Mouse (Mus musculus) MEL (cell line): Measurements from ENCODE around the gene Mcu. TPM values are rescaled to one million over a fixed set of nuclear protein-coding genes. Genes with fewer than 3 reads are reported as not detected.

Experiments used
- DNase-seq: peaks from one replicate; pipeline ENCODE4 v3.0.0; 2011; ENCODE audit warnings: low read depth, low spot score
- H3K27ac ChIP-seq: 2 replicates; pipeline ENCODE4 v1.5.1; 2012; ENCODE audit warnings: low read depth, mild to moderate bottlenecking, control low read depth, low read length, moderate library complexity; ENCODE audit not compliant: control insufficient read depth
- H3K27me3 ChIP-seq, 2 experiments: fragments of 150-350 bp in 1 of 2; sonication (generic) in 1 of 2; 2 replicates each; pipeline ENCODE4 v1.6.1; 2012; ENCODE audit warnings: low read length in 2 of 2, mild to moderate bottlenecking in 2 of 2, improper control_type of control experiment in 1 of 2, moderate library complexity in 1 of 2; ENCODE audit not compliant: insufficient read depth in 2 of 2, control insufficient read depth in 1 of 2
- H3K36me3 ChIP-seq, 2 experiments: 2 replicates each; pipeline ENCODE4 v1.6.1; 2012 to 2014; ENCODE audit warnings: low read length in 2 of 2, improper control_type of control experiment in 1 of 2, inconsistent platforms in 1 of 2, mild to moderate bottlenecking in 1 of 2; ENCODE audit not compliant: insufficient read depth in 2 of 2, control insufficient read depth in 1 of 2
- H3K4me1 ChIP-seq, 2 experiments: fragments of 150-350 bp in 1 of 2; sonication (generic) in 1 of 2; 2 replicates each; pipeline ENCODE4 v1.6.1; 2012; ENCODE audit warnings: low read length in 2 of 2, improper control_type of control experiment in 1 of 2, mild to moderate bottlenecking in 1 of 2; ENCODE audit not compliant: insufficient read depth in 2 of 2, control insufficient read depth in 1 of 2
- H3K4me3 ChIP-seq, 2 experiments: fragments of 150-350 bp in 1 of 2; sonication (generic) in 1 of 2; 2 replicates each; pipeline ENCODE4 v1.5.1; 2012; ENCODE audit warnings: low read depth in 2 of 2, low read length in 2 of 2, mild to moderate bottlenecking in 2 of 2, moderate library complexity in 2 of 2, control low read depth in 1 of 2, improper control_type of control experiment in 1 of 2; ENCODE audit not compliant: control insufficient read depth in 1 of 2, insufficient read depth in 1 of 2
- H3K79me2 ChIP-seq: 2 replicates; pipeline ENCODE4 v1.6.1; 2012; ENCODE audit warnings: mild to moderate bottlenecking, low read length, moderate library complexity; ENCODE audit not compliant: control insufficient read depth, poor library complexity, insufficient read depth
- H3K9ac ChIP-seq: 2 replicates; pipeline ENCODE4 v1.6.1; 2012; ENCODE audit warnings: low read depth, mild to moderate bottlenecking, control low read depth, low read length, moderate library complexity; ENCODE audit not compliant: control insufficient read depth, poor library complexity, severe bottlenecking
- H3K9me3 ChIP-seq: fragments of 150-350 bp; sonication (generic); replicated peaks from 2 replicates; pipeline ENCODE4 v1.6.1; 2012; ENCODE audit warnings: mild to moderate bottlenecking, low read length, improper control_type of control experiment, moderate library complexity; ENCODE audit not compliant: insufficient read depth
- BHLHE40 ChIP-seq: IDR thresholded peaks from 2 replicates; pipeline ENCODE4 v1.6.1; 2012; ENCODE audit warnings: low read depth, mild to moderate bottlenecking, inconsistent platforms, low read length, improper control_type of control experiment, borderline replicate concordance
- CHD1 ChIP-seq: IDR thresholded peaks from 2 replicates; pipeline ENCODE4 v1.6.1; 2012; ENCODE audit warnings: low read depth, mild to moderate bottlenecking, inconsistent platforms, low read length, improper control_type of control experiment
- CHD2 ChIP-seq: IDR thresholded peaks from 2 replicates; pipeline ENCODE4 v1.6.1; 2011; ENCODE audit warnings: low read length, improper control_type of control experiment
- ELF1 ChIP-seq: IDR thresholded peaks from 2 replicates; pipeline ENCODE4 v1.6.1; 2014; ENCODE audit warnings: low read depth, mild to moderate bottlenecking, inconsistent platforms, low read length, improper control_type of control experiment, moderate library complexity
- EP300 ChIP-seq, 2 experiments: IDR thresholded peaks; 2 replicates each; pipeline ENCODE4 v1.6.1; 2011; ENCODE audit warnings: improper control_type of control experiment in 2 of 2, low read length in 2 of 2, low read depth in 1 of 2, mild to moderate bottlenecking in 1 of 2
- ETS1 ChIP-seq: IDR thresholded peaks from 2 replicates; pipeline ENCODE4 v1.6.1; 2012; ENCODE audit warnings: low read depth, mild to moderate bottlenecking, inconsistent platforms, low read length, improper control_type of control experiment, moderate library complexity
- GABPA ChIP-seq: IDR thresholded peaks from 2 replicates; pipeline ENCODE4 v1.6.1; 2012; ENCODE audit warnings: low read depth, mild to moderate bottlenecking, inconsistent platforms, low read length, improper control_type of control experiment, moderate library complexity
- GATA1 ChIP-seq: IDR thresholded peaks from 2 replicates; pipeline ENCODE4 v1.6.1; 2011; ENCODE audit warnings: low read depth, low read length, improper control_type of control experiment
- MAFK ChIP-seq: IDR thresholded peaks from 2 replicates; pipeline ENCODE4 v1.6.1; 2011; ENCODE audit warnings: low read depth, mild to moderate bottlenecking, low read length, improper control_type of control experiment, borderline replicate concordance
- MAZ ChIP-seq: IDR thresholded peaks from 2 replicates; pipeline ENCODE4 v1.6.1; 2012; ENCODE audit warnings: low read depth, mild to moderate bottlenecking, inconsistent platforms, low read length, improper control_type of control experiment
- MEF2A ChIP-seq: IDR thresholded peaks from 2 replicates; pipeline ENCODE4 v1.6.1; 2014; ENCODE audit warnings: low read depth, mild to moderate bottlenecking, inconsistent platforms, low read length, improper control_type of control experiment; ENCODE audit not compliant: poor library complexity, insufficient replicate concordance, severe bottlenecking; ENCODE audit errors: extremely low read depth
- MXI1 ChIP-seq: IDR thresholded peaks from 2 replicates; pipeline ENCODE4 v1.6.1; 2011; ENCODE audit warnings: mild to moderate bottlenecking, low read depth, low read length, improper control_type of control experiment
- MYB ChIP-seq: IDR thresholded peaks from 2 replicates; pipeline ENCODE4 v1.6.1; 2011; ENCODE audit warnings: mild to moderate bottlenecking, low read depth, low read length, improper control_type of control experiment
- POLR2A ChIP-seq, 2 experiments: IDR thresholded peaks; 2 replicates each; pipeline ENCODE4 v1.6.1; 2011 to 2012; ENCODE audit warnings: low read length in 2 of 2, mild to moderate bottlenecking in 2 of 2, control low read depth in 1 of 2, improper control_type of control experiment in 1 of 2, low read depth in 1 of 2, moderate library complexity in 1 of 2; ENCODE audit not compliant: control insufficient read depth in 1 of 2, insufficient read depth in 1 of 2, poor library complexity in 1 of 2
- POLR2AphosphoS2 ChIP-seq: IDR thresholded peaks from 2 replicates; pipeline ENCODE4 v1.6.1; 2011; ENCODE audit warnings: low read length, improper control_type of control experiment
- POLR2AphosphoS5 ChIP-seq: IDR thresholded peaks from 2 replicates; pipeline ENCODE4 v1.6.1; 2012; ENCODE audit warnings: low read depth, borderline replicate concordance, mild to moderate bottlenecking, inconsistent platforms, low read length, moderate library complexity, mixed read lengths
- RAD21 ChIP-seq: IDR thresholded peaks from 2 replicates; pipeline ENCODE4 v1.6.1; 2011; ENCODE audit warnings: mild to moderate bottlenecking, low read depth, low read length, improper control_type of control experiment
- SIN3A ChIP-seq: IDR thresholded peaks from 2 replicates; pipeline ENCODE4 v1.6.1; 2012; ENCODE audit warnings: low read length, improper control_type of control experiment, inconsistent platforms
- SMC3 ChIP-seq: IDR thresholded peaks from 2 replicates; pipeline ENCODE4 v1.6.1; 2011; ENCODE audit warnings: low read depth, low read length, improper control_type of control experiment
- TBP ChIP-seq: IDR thresholded peaks from 2 replicates; pipeline ENCODE4 v1.8.0; 2011; ENCODE audit warnings: low read depth, low read length, improper control_type of control experiment
- TCF12 ChIP-seq: IDR thresholded peaks from 2 replicates; pipeline ENCODE4 v1.6.1; 2014; ENCODE audit warnings: low read depth, mild to moderate bottlenecking, inconsistent platforms, low read length, improper control_type of control experiment, moderate library complexity
- polyA plus RNA-seq, 2 experiments: library from polyadenylated mRNA; stranded (reverse) in 1 of 2; unstranded in 1 of 2; fragments of >175 nt in 1 of 2; fragments of >200 nt in 1 of 2; gene quantifications; 2 replicates each; pipeline versions ENCODE4 v1.2.1 to v1.2.4; 2012; ENCODE audit warnings: low replicate concordance in 2 of 2, low read depth in 1 of 2; ENCODE audit not compliant: insufficient read length in 2 of 2, insufficient read depth in 1 of 2, missing spikeins in 1 of 2
- total RNA-seq: library from RNA; depleted of rRNA; stranded (reverse); fragments of 300-350 nt; gene quantifications from 2 replicates; pipeline ENCODE4 v1.2.3, GENCODE M21; 2012

The Mcu gene
- total and polyA plus RNA-seq, 3 experiments: 7.7 to 9.4 TPM; not detected in 1

- Histone ChIP-seq H3K27me3 (peaks cover 0 to 2% of the 10 kb centered on the region in 2 experiments; a peak in 3 of 4 replicates), H3K79me2 (no peaks in the 10 kb centered on the region), H3K9me3 (no peaks in the 10 kb centered on the region), H3K4me1 (no peaks in the 10 kb centered on the region), H3K27ac (no peak overlapping the region)
- DNase-seq: no peak
- TF ChIP-seq CHD2 (no peak), POLR2A (IDR thresholded peaks at IDR 0.05; ENCODE audit: control insufficient read depth in 1 of 2, insufficient read depth in 1 of 2, low read depth in 1 of 2, low read length in 2 of 2, poor library complexity in 1 of 2) (no peak), ELF1 (no peak), GABPA (no peak), EP300 (IDR thresholded peaks at IDR 0.05; ENCODE audit: low read depth in 1 of 2, low read length in 2 of 2) (no peak), MEF2A (no peak), MAFK (no peak), SMC3 (no peak), GATA1 (no peak), TBP (no peak)
- TF ChIP-seq, all 39 proteins: peak for 0
- Histone ChIP-seq H3K36me3 (no peaks in the 10 kb centered on the region), H3K4me3 (no peak overlapping the region), H3K9ac (no peak overlapping the region)
Measured at GRCm38 (mm10) chr10:59408499-59408898, 208.0 kb downstream of the Mcu start.

- TF ChIP-seq ETS1: no peak
- no peak for TF ChIP-seq POLR2AphosphoS2
- no peak for TF ChIP-seq MAFK
- no peak for TF ChIP-seq POLR2A (IDR thresholded peaks at IDR 0.05; ENCODE audit: control insufficient read depth in 1 of 2, insufficient read depth in 1 of 2, low read depth in 1 of 2, low read length in 2 of 2, poor library complexity in 1 of 2)
- no peak for TF ChIP-seq CHD1
- no peak for TF ChIP-seq RAD21
- no peak for TF ChIP-seq MAZ
- TF ChIP-seq BHLHE40: no peak
- no peak for TF ChIP-seq TBP
- no peak for TF ChIP-seq CHD2
- TF ChIP-seq TCF12: no peak
- TF ChIP-seq MXI1: no peak
- no peak for TF ChIP-seq SIN3A
- no peak for TF ChIP-seq EP300 (IDR thresholded peaks at IDR 0.05; ENCODE audit: low read depth in 1 of 2, low read length in 2 of 2)
- TF ChIP-seq GABPA: no peak
- TF ChIP-seq MYB: no peak
- no peak for TF ChIP-seq POLR2AphosphoS5
- no peak overlapping the region for H3K9ac ChIP-seq
- no peaks in the 10 kb centered on the region for H3K79me2 ChIP-seq
- peaks cover 0 to 2% of the 10 kb centered on the region in 2 experiments; a peak in 3 of 4 replicates for H3K27me3 ChIP-seq
- DNase-seq: no peak
- H3K4me3 ChIP-seq: no peak overlapping the region
- H3K36me3 ChIP-seq: no peaks in the 10 kb centered on the region
- H3K9me3 ChIP-seq: no peaks in the 10 kb centered on the region
- H3K27ac ChIP-seq: no peak overlapping the region
- H3K4me1 ChIP-seq: no peaks in the 10 kb centered on the region
Measured at GRCm38 (mm10) chr10:59403793-59404149, 212.7 kb downstream of the Mcu start.
